Mouse (Mus musculus): ENCODE results near the gene Slc27a4.

Slc27a4 gene

DNA sequence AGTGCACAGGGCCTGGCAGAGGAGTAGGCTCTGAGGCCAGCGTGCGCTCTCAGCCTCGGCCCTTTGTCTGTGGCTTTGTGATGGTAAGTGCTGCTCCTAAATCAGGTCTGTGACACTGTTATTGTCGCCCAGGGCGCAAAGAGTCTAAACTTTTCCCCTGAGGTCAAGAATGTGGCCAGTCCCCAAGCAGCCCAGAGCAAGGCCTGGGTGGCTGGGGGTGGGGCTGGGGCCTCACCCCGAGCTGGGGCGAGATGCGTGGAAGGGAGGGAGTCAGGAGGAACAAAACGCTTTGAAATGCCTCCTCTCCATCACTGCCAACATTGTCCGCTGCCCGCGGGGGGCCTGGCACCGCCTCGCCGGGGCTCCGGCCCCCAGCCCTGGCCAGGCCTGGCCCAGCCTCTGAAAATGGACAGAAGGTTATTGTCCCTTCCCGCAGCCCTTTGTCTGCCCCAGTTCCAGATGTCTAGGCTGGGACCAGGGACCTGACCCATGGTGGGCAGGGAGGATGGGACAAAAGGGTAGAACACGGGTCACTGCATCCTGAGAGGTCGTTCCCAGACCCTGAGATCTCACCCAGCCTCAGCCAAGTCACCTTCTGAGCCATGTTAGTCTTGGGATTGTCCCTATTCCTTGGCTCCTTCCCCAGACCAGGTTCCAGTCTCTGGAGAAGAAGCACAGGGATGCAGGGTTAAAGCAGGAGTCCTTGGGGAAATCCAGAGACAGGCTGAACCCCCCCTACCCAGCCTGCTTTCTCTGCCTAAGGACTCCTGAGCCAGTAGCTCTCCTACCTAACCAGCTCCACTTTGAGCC lies 54.2 kb downstream of the Slc27a4 start:
- in situ Hi-C loops (cut with MboI, MseI), result no loop called here

DNA sequence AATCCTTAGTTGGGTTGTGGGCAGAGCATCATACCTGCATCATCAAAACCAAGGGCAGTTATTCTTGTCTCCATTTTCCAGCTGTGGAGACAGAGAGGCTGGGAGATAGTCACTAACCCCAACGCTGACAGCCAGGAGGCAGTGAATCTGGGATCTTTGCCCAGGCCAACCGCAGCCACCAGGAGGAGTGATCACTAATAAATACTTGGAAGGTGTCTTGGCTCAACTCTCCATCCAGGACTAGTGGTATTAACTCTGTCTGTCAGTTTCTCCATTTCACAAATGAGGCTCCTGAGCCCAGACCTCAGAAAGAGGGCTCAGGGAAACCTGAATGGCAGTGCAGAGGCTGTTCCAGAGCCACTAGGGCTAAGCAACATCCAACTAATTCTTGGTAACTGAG lies 54.9 kb downstream of the Slc27a4 start:
- in situ Hi-C loops (cut with MboI, MseI), result no loop called here

DNA sequence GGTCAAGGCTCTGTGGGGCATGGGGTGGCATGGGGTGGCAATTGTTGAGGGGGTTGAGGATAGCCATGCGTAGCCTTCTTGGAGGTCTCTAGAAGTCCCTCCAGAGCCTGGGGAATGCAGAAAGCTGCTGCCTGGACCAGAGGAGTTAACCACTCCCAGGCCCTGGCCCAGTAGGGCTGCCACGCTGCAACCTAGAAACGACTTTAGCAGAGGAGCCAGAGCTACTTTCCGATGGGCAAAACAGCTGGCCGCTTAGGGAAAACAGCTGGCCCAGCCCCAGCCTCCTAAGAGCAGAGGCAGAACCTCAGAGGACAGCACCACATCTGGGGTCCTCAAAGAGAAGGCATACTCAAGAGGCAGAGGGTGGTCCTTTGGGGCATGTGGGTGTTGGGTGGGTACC lies 55.5 kb downstream of the Slc27a4 start:
- in situ Hi-C loops (cut with MboI, MseI), result no loop called here

DNA sequence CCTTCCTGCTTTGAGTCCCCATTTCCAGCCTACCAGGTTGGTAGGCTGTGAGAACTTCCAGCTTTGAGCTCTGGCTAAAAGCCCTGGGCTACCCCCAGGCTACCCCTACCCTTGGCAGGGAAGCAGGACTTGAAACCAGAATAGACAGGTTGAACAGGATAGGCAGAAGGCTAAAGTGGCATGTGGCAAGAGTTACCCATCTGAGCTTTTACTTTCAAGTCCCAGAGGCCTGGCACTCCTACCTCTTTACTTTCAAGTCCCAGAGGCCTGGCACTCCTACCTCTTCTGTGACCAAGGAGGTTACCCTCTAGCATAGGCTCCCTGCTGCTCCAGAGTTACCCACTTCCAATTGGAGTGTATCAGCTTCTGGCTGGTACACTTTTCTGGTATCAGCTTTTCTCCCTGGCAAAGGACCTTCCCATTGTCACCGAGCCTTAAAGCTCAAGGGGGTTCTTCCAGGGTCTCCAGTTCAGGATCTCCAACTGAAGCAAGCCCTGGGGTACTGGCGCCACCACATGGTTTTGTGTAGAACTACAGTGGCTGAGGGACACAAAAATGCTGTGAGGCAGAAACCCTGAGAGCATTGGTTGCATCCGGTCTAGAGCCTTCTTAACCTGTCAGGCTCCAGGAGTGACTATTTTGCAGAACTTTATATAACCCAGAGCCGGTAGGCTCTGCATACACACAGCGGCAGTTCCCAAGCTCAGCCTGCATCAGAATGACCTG lies 56.5 kb downstream of the Slc27a4 start:
- in situ Hi-C loops (cut with MboI, MseI), result no loop called here

DNA sequence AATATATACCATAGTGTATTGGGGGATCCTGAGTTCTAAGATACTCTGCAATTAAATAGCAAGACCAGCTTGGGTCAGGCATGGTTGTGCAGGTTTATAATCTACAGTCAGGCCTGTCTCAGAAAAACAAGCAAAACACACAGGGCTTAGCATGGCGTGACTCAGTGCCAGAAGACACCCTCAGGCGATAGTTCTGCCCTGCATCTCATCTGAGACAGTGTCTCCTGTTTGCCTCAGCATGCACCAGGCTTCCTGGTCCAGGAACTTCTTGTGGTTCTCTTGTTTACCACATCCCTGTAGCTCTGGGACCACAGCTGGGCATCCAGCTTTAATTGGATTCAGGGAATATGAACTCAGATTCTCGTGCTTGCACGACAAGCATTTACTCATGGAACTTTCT lies 62.7 kb downstream of the Slc27a4 start:
- in situ Hi-C loops (cut with MboI, MseI), result no loop called here

All from T-helper 2 cell (primary cell).